Mouse (Mus musculus): ENCODE results near the gene Npy5r. TPM values are rescaled to one million over a fixed set of nuclear protein-coding genes. Genes with fewer than 3 reads are reported as not detected.

The Npy5r gene
- total and polyA plus RNA-seq, 2 experiments from 2014 or later, result 1.0 to 1.6 TPM

GRCm38 (mm10) chr8:66698011-66698410, 10.1 kb upstream of the Npy5r start:
- H3K9me3 ChIP-seq (ENCODE audit: low read length), result no peaks in the 10 kb centered on the region
- 0 out of 2 replicates have a peak overlapping the region, but pooled peaks have one; percentile 3 for H3K9ac ChIP-seq (replicated peaks; ENCODE audit: low read length)
- no peak for TF ChIP-seq CTCF (IDR thresholded peaks at IDR 0.05; ENCODE audit: low read depth)
- H3K4me2 ChIP-seq (ENCODE audit: low read depth, low read length), result peak overlapping the region; percentile 85
- ATAC-seq, result no peak
- peak; percentile 12 for DNase-seq (ENCODE audit: low spot score)
- H3K27ac ChIP-seq, result no peak overlapping the region
- WGBS, result 6% methylated on average over 7 of the region's 7 CpGs
- peak overlapping the region; percentile 49 for H3K4me3 ChIP-seq (ENCODE audit: low read length)
- no peaks in the 10 kb centered on the region for H3K27me3 ChIP-seq (ENCODE audit: insufficient read depth, low read length)
- H3K4me1 ChIP-seq (ENCODE audit: insufficient read depth, low read length), result no peaks in the 10 kb centered on the region
- H3K36me3 ChIP-seq (ENCODE audit: insufficient read depth, low read length), result no peaks in the 10 kb centered on the region

- peak; percentile 89 for ATAC-seq
- peak within 1 kb of the TSS; percentile 49 for H3K4me3 ChIP-seq (ENCODE audit: low read length)
- peak; percentile 74 for TF ChIP-seq CTCF (IDR thresholded peaks at IDR 0.05; ENCODE audit: low read depth)
- H3K27ac ChIP-seq, result no peak within 1 kb of the TSS
- peak within 1 kb of the TSS; percentile 85 for H3K4me2 ChIP-seq (ENCODE audit: low read depth, low read length)
- no peaks in the 10 kb centered on the region for H3K36me3 ChIP-seq (ENCODE audit: insufficient read depth, low read length)
- WGBS, result under 1% methylated on average over 30 of the region's 30 CpGs
- peak within 1 kb of the TSS; percentile 37 for H3K9ac ChIP-seq (replicated peaks; ENCODE audit: low read length)
- no peaks in the 10 kb centered on the region for H3K4me1 ChIP-seq (ENCODE audit: insufficient read depth, low read length)
- no peaks in the 10 kb centered on the region for H3K9me3 ChIP-seq (ENCODE audit: low read length)
- no peaks in the 10 kb centered on the region for H3K27me3 ChIP-seq (ENCODE audit: insufficient read depth, low read length)
- DNase-seq (ENCODE audit: low spot score), result peak; percentile 84
Observed at GRCm38 (mm10) chr8:66696970-66697843, 9.3 kb upstream of the Npy5r start, which contains the start of gene Npy1r. Gene Npy1r, plus strand, starts transcription at chr8:66697192.

- no peaks in the 10 kb centered on the region for H3K27me3 ChIP-seq (ENCODE audit: insufficient read depth, low read length)
- H3K36me3 ChIP-seq (ENCODE audit: insufficient read depth, low read length), result no peaks in the 10 kb centered on the region
- TF ChIP-seq CTCF (IDR thresholded peaks at IDR 0.05; ENCODE audit: low read depth), result no peak
- DNase-seq (ENCODE audit: low spot score) (no peak), ATAC-seq (no peak)
- no peak overlapping the region for H3K27ac ChIP-seq
- 74% methylated on average over 5 of the region's 5 CpGs for WGBS
- H3K4me2 ChIP-seq (ENCODE audit: low read depth, low read length), result no peak overlapping the region
- H3K4me1 ChIP-seq (ENCODE audit: insufficient read depth, low read length), result no peaks in the 10 kb centered on the region
- H3K9ac ChIP-seq (replicated peaks; ENCODE audit: low read length), result no peak overlapping the region
- H3K9me3 ChIP-seq (ENCODE audit: low read length), result no peaks in the 10 kb centered on the region
- H3K4me3 ChIP-seq (ENCODE audit: low read length), result no peak overlapping the region
Observed at GRCm38 (mm10) chr8:66690402-66690801, 2.5 kb upstream of the Npy5r start.

- H3K4me3 ChIP-seq (ENCODE audit: low read length), result no peak overlapping the region
- no peak for ATAC-seq
- no peak overlapping the region for H3K9ac ChIP-seq (replicated peaks; ENCODE audit: low read length)
- H3K36me3 ChIP-seq (ENCODE audit: insufficient read depth, low read length), result no peaks in the 10 kb centered on the region
- H3K27ac ChIP-seq, result no peak overlapping the region
- no peak for TF ChIP-seq CTCF (IDR thresholded peaks at IDR 0.05; ENCODE audit: low read depth)
- no peaks in the 10 kb centered on the region for H3K9me3 ChIP-seq (ENCODE audit: low read length)
- no peak overlapping the region for H3K4me2 ChIP-seq (ENCODE audit: low read depth, low read length)
- H3K27me3 ChIP-seq (ENCODE audit: insufficient read depth, low read length), result no peaks in the 10 kb centered on the region
- no peak for DNase-seq (ENCODE audit: low spot score)
- H3K4me1 ChIP-seq (ENCODE audit: insufficient read depth, low read length), result no peaks in the 10 kb centered on the region
- 42% methylated on average over 4 of the region's 4 CpGs for WGBS
Observed at GRCm38 (mm10) chr8:66688799-66689198, 871 bp upstream of the Npy5r start.

- DNase-seq (ENCODE audit: low spot score) (no peak), ATAC-seq (0 out of 2 replicates have a peak, but pooled peaks have one; percentile 59)
- 20% methylated on average over 6 of the region's 6 CpGs for WGBS
- H3K4me3 ChIP-seq (ENCODE audit: low read length), result peak overlapping the region; percentile 58
- H3K36me3 ChIP-seq (ENCODE audit: insufficient read depth, low read length), result no peaks in the 10 kb centered on the region
- no peaks in the 10 kb centered on the region for H3K9me3 ChIP-seq (ENCODE audit: low read length)
- no peak overlapping the region for H3K27ac ChIP-seq
- H3K4me2 ChIP-seq (ENCODE audit: low read depth, low read length), result peak overlapping the region; percentile 90
- H3K4me1 ChIP-seq (ENCODE audit: insufficient read depth, low read length), result no peaks in the 10 kb centered on the region
- H3K27me3 ChIP-seq (ENCODE audit: insufficient read depth, low read length), result no peaks in the 10 kb centered on the region
- TF ChIP-seq CTCF (IDR thresholded peaks at IDR 0.05; ENCODE audit: low read depth), result no peak
- H3K9ac ChIP-seq (replicated peaks; ENCODE audit: low read length), result peak overlapping the region; percentile 66; the same call in 1 of the 2 replicates
Observed at GRCm38 (mm10) chr8:66688395-66688794, 467 bp upstream of the Npy5r start.

GRCm38 (mm10) chr8:66681261-66681660, 6.7 kb downstream of the Npy5r start:
- H3K27ac ChIP-seq, result no peak overlapping the region
- no peaks in the 10 kb centered on the region for H3K36me3 ChIP-seq (ENCODE audit: insufficient read depth, low read length)
- DNase-seq (ENCODE audit: low spot score), result no peak
- H3K4me1 ChIP-seq (ENCODE audit: insufficient read depth, low read length), result no peaks in the 10 kb centered on the region
- no peaks in the 10 kb centered on the region for H3K9me3 ChIP-seq (ENCODE audit: low read length)
- H3K4me3 ChIP-seq (ENCODE audit: low read length), result no peak overlapping the region
- no peak for TF ChIP-seq CTCF (IDR thresholded peaks at IDR 0.05; ENCODE audit: low read depth)
- WGBS, result 90% methylated on average over 2 of the region's 2 CpGs
- no peak overlapping the region for H3K4me2 ChIP-seq (ENCODE audit: low read depth, low read length)
- ATAC-seq, result no peak
- no peaks in the 10 kb centered on the region for H3K27me3 ChIP-seq (ENCODE audit: insufficient read depth, low read length)
- no peak overlapping the region for H3K9ac ChIP-seq (replicated peaks; ENCODE audit: low read length)

- H3K9ac ChIP-seq (replicated peaks; ENCODE audit: low read length), result no peak overlapping the region
- ATAC-seq (no peak), DNase-seq (ENCODE audit: low spot score) (no peak)
- H3K27me3 ChIP-seq (ENCODE audit: insufficient read depth, low read length), result no peaks in the 10 kb centered on the region
- no peak overlapping the region for H3K4me3 ChIP-seq (ENCODE audit: low read length)
- H3K36me3 ChIP-seq (ENCODE audit: insufficient read depth, low read length), result no peaks in the 10 kb centered on the region
- TF ChIP-seq CTCF (IDR thresholded peaks at IDR 0.05; ENCODE audit: low read depth), result no peak
- H3K9me3 ChIP-seq (ENCODE audit: low read length), result no peaks in the 10 kb centered on the region
- WGBS, result 59% methylated on average over 1 of the region's 1 CpGs
- no peak overlapping the region for H3K27ac ChIP-seq
- no peaks in the 10 kb centered on the region for H3K4me1 ChIP-seq (ENCODE audit: insufficient read depth, low read length)
- no peak overlapping the region for H3K4me2 ChIP-seq (ENCODE audit: low read depth, low read length)
Observed at GRCm38 (mm10) chr8:66630721-66631120, 57.2 kb downstream of the Npy5r start.

Other genes starting within 250 kb of the Npy5r start
- gene Tma16, start 201.6 kb downstream of the Npy5r start, total RNA-seq (2014; rRNA removed), result 7.2 and 9.5 TPM in 2 replicates
- gene Tma16, start 201.6 kb downstream of the Npy5r start, polyA plus RNA-seq (2015; fragmentation: Nextera tagmentation; extraction: Ambion mirVana), result 12.2 and 14.2 TPM in 2 replicates
- 0.16 and 0.43 TPM in 2 replicates for gene Tktl2, start 176.4 kb downstream of the Npy5r start, total RNA-seq (2014; rRNA removed)
- 0.05 and 0.08 TPM in 2 replicates for gene Tktl2, start 176.4 kb downstream of the Npy5r start, polyA plus RNA-seq (2015; fragmentation: Nextera tagmentation; extraction: Ambion mirVana)
- 6.4 and 6.7 TPM in 2 replicates for gene Npy1r, start 9.1 kb upstream of the Npy5r start, total RNA-seq (2014; rRNA removed)
- 7.0 and 7.7 TPM in 2 replicates for gene Npy1r, start 9.1 kb upstream of the Npy5r start, polyA plus RNA-seq (2015; fragmentation: Nextera tagmentation; extraction: Ambion mirVana)
- 7.2 and 9.1 TPM in 2 replicates for gene Naf1, start 172.1 kb upstream of the Npy5r start, total RNA-seq (2014; rRNA removed)
- 2.9 TPM in 2 replicates for gene Naf1, start 172.1 kb upstream of the Npy5r start, polyA plus RNA-seq (2015; fragmentation: Nextera tagmentation; extraction: Ambion mirVana)